Comparison of ENCODE assay signal across 12 mouse cellular contexts in the genomic region with DNA sequence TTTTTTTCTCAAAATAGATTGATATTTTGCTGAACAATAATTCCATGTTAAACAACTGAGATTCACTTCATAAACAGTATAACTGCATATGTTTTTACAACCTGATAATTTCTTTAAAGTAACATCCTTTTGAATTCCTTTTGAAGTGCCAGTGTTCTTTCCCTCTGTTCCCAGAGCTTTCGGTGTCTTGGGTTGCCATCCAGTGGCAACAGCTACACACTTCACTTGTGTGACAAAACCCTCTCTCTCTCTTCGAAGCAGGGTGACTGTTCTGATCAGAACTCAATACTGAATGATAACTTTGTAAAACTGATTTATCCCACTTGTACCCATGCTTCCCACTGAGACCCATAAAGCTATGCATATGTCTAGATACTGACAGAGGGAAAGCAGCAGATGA.
DNase-seq lines count a peak whose midpoint lies in the region; ATAC-seq and TF ChIP-seq lines count a peak whose summit lies in the region.
"Had no signal": no experiment of that assay in that cellular context is flagged by ENCODE, and none has a peak within 500 bp of the region (broad histone marks: within the 10 kb centered on the region; RNA-seq: fewer than 3 reads in every experiment).

No protein-coding gene starts in this region.

- no peaks in the 10 kb centered on the region for H3K9me3 ChIP-seq in forebrain, postnatal 0 days (ENCODE audit: low read length)
- H3K9me3 ChIP-seq in heart, embryonic 11.5 days (replicated peaks; ENCODE audit: control insufficient read depth, low read length), result no peaks in the 10 kb centered on the region
- H3K9me3 ChIP-seq: embryonic facial prominence, embryonic 13.5 days had no signal

- TF ChIP-seq CTCF in heart, adult 2 months (IDR thresholded peaks at IDR 0.05), result 0 out of 2 replicates have a peak, but pooled peaks have one; percentile 19
- TF ChIP-seq CTCF in forebrain, postnatal 0 days (IDR thresholded peaks at IDR 0.05; ENCODE audit: low read depth), result peak; percentile 82

- H3K4me1 ChIP-seq in heart, adult 2 months (ENCODE audit: control insufficient read depth, insufficient read depth, low read length), result no peaks in the 10 kb centered on the region
- H3K4me1 ChIP-seq in forebrain, postnatal 0 days (ENCODE audit: insufficient read depth), result no peaks in the 10 kb centered on the region
- no peaks in the 10 kb centered on the region for H3K4me1 ChIP-seq in heart, embryonic 11.5 days (ENCODE audit: control insufficient read depth, insufficient read depth, low read length)
- H3K4me1 ChIP-seq: embryonic facial prominence, embryonic 13.5 days had no signal

- no peak overlapping the region for H3K4me2 ChIP-seq in forebrain, postnatal 0 days (ENCODE audit: low read depth)
- no peak overlapping the region for H3K4me2 ChIP-seq in heart, embryonic 11.5 days
- H3K4me2 ChIP-seq: embryonic facial prominence, embryonic 13.5 days had no signal

- no peaks in the 10 kb centered on the region for H3K27me3 ChIP-seq in heart, adult 2 months (ENCODE audit: control insufficient read depth, insufficient read depth, low read length)
- H3K27me3 ChIP-seq in forebrain, postnatal 0 days (ENCODE audit: insufficient read depth, low read length), result no peaks in the 10 kb centered on the region
- H3K27me3 ChIP-seq in heart, embryonic 11.5 days (ENCODE audit: control insufficient read depth, insufficient read depth, low read length), result no peaks in the 10 kb centered on the region
- H3K27me3 ChIP-seq: embryonic facial prominence, embryonic 13.5 days had no signal

- no peak for DNase-seq in heart, adult 2 months
- DNase-seq in heart, postnatal 25 days (ENCODE audit: low spot score), result no peak
- DNase-seq in left cerebral cortex, postnatal 14 days (ENCODE audit: low spot score in 2 of 2), result peak; percentile 13 to 46
- DNase-seq in left cerebral cortex, adult 9 months (ENCODE audit: low spot score in 2 of 2), result no peak
- peak; percentile 39 for DNase-seq in brain, adult 2 months (ENCODE audit: low read depth, low spot score)
- DNase-seq in forebrain, postnatal 0 days, result peak; percentile 58
- DNase-seq: gastrocnemius, adult 2 months; heart, postnatal 14 days had no signal

- H3K79me2 ChIP-seq in heart, adult 2 months (replicated peaks; ENCODE audit: control insufficient read depth, insufficient read depth, low read length), result no peaks in the 10 kb centered on the region

- no peak for TF ChIP-seq EP300 in heart, adult 2 months (IDR thresholded peaks at IDR 0.05; ENCODE audit: insufficient read depth, low read depth, low read length)

- no peak overlapping the region for H3K27ac ChIP-seq in heart, adult 2 months
- H3K27ac ChIP-seq in forebrain, postnatal 0 days (ENCODE audit: low read depth, low read length), result no peak overlapping the region
- H3K27ac ChIP-seq in heart, embryonic 11.5 days (ENCODE audit: low read depth, low read length), result no peak overlapping the region
- H3K27ac ChIP-seq: embryonic facial prominence, embryonic 13.5 days; gastrocnemius, adult 2 months had no signal

- H3K36me3 ChIP-seq in heart, adult 2 months (ENCODE audit: control insufficient read depth, insufficient read depth, low read length), result no peaks in the 10 kb centered on the region
- H3K36me3 ChIP-seq in forebrain, postnatal 0 days (ENCODE audit: insufficient read depth), result no peaks in the 10 kb centered on the region
- H3K36me3 ChIP-seq in heart, embryonic 11.5 days (ENCODE audit: control insufficient read depth, insufficient read depth, low read length), result no peaks in the 10 kb centered on the region
- H3K36me3 ChIP-seq: embryonic facial prominence, embryonic 13.5 days had no signal

- no peak overlapping the region for H3K4me3 ChIP-seq in heart, adult 2 months
- no peak overlapping the region for H3K4me3 ChIP-seq in forebrain, postnatal 0 days (ENCODE audit: low read depth, low read length)
- no peak overlapping the region for H3K4me3 ChIP-seq in heart, embryonic 11.5 days (ENCODE audit: low read depth, low read length)
- H3K4me3 ChIP-seq: embryonic facial prominence, embryonic 13.5 days; gastrocnemius, adult 2 months had no signal

- 49% methylated on average over 2 of the region's 2 CpGs for WGBS in heart, adult 2 months
- 57% methylated on average over 2 of the region's 2 CpGs for WGBS in forebrain, postnatal 0 days
- 53% methylated on average over 2 of the region's 2 CpGs for WGBS in heart, embryonic 11.5 days (ENCODE audit: insufficient replicate concordance)

- no peak overlapping the region for H3K9ac ChIP-seq in heart, adult 2 months (ENCODE audit: low read depth, low read length)
- H3K9ac ChIP-seq in forebrain, postnatal 0 days, result no peak overlapping the region
- H3K9ac ChIP-seq in heart, embryonic 11.5 days (ENCODE audit: low read depth, low read length), result no peak overlapping the region
- H3K9ac ChIP-seq: embryonic facial prominence, embryonic 13.5 days had no signal

- no peak for TF ChIP-seq POLR2A in heart, adult 2 months (IDR thresholded peaks at IDR 0.05; ENCODE audit: insufficient read depth, low read depth, low read length)

- ATAC-seq in forebrain, postnatal 0 days, result peak; percentile 80
- no peak for ATAC-seq in CD4-positive, CD25-positive, alpha-beta regulatory T cell, adult 4 months
- ATAC-seq in heart, embryonic 11.5 days (replicated peaks; ENCODE audit: insufficient number of reproducible peaks, low FRiP score, low TSS enrichment), result no peak
- ATAC-seq: lung, postnatal 0 days had no signal

- intact Hi-C loops in heart, adult 2 months (cut with DNase I), result no loop called here
- intact Hi-C loops in heart, postnatal 25 days (cut with DNase I), result no loop called here
- intact Hi-C loops in left cerebral cortex, postnatal 14 days (cut with DNase I), result loop anchor here (5.0 kb wide), 2 partner anchors 379 to 434 kb away; no protein-coding TSS in a partner anchor

Comparison
In these comparisons a context has a peak if more than half of its experiments do, and no peak if none do; other contexts are left out.
1. DNase-seq: peak in left cerebral cortex, postnatal 14 days (2 of 2), brain, adult 2 months (single experiment) and forebrain, postnatal 0 days (single experiment); none in heart, adult 2 months (0 of 2), heart, postnatal 25 days (single experiment) and left cerebral cortex, adult 9 months (0 of 2).